Mouse (Mus musculus): ENCODE measurements around the gene Slc28a3.

The Slc28a3 gene

GRCm38 (mm10) chr13:58558216-58558615 lies 52.5 kb downstream of the Slc28a3 start:
- DNase-seq, result no peak

DNA sequence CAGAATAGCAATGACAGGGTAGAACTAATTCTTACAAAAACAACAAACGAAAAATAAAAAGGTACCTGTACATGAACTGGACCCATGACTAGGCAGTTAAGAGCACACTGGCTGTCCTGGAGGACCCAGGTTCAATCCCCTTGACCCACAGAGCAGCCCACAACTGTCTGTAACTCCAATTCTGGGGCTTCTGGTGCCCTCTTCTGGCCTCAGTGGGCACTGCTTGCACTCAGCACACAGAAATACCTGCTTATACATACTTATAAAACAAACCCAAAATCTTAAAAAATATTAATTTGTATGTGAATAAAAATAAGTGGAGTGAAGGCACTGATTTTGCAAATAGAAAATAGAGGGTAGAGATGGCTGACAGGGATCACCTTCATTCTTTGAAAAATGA lies 54.7 kb downstream of the Slc28a3 start:
- DNase-seq, result no peak

GRCm38 (mm10) chr13:58555561-58555960 lies 55.1 kb downstream of the Slc28a3 start:
- no peak for DNase-seq

- no peak for DNase-seq
These were observed 58.8 kb downstream of the Slc28a3 start for GRCm38 (mm10) chr13:58551924-58552323.

DNA sequence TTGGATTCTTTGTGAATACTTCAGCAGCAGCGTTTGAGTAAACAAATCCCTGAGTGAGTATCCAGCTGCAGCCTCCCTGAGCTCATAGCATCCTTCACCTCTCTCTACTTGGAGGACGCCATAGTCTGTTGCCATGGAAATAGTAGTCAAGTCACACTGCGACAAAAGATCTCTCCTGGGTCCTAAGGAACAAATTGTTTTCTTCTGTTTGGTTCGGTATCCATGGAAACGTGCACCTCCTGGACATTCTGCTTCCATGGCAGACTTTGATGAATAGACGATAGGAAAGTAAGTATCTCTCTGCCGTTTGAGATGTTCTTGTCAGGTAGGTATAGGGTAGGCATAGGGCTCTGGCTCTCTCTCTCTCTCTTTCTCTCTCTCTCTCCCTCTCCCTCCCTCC lies 63.1 kb downstream of the Slc28a3 start:
- no peak for DNase-seq

DNA sequence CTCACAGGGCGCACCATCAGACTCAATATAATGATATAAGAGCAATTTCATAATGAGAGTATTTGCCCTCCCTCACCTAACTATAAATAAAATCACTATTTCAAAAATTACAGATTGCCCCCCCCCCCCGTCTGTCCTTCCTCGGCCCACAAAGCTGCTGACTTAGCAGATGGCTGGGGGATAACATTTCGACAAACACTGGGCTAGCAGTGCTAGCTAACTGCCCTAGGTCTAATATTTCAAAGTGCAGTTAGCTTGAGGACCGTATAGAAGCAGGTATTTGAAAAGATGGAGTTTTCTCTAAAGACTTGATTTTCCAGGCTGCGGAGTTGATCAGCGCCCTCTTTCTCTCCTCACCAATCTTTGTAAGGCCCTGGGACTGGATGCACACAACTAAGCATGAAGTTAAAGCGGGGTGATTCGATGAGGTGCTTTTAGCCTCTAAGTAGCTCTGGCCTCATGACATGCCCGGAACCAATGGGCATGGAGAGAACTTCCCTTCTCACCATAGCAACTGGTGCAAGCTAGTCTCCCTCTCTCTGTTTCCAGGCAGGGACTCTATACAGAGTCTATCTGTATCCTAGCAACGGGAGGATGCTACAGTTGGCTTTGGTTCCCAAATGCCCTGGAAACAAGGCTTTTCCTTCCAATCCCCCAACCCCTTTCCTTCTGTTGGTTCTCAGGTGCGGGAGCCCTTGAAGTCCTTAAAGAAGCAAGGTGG lies 66.8 kb downstream of the Slc28a3 start:
- no peak for DNase-seq

- peak; percentile 23 for DNase-seq
These were observed 67.6 kb downstream of the Slc28a3 start for GRCm38 (mm10) chr13:58543066-58543465.

DNA sequence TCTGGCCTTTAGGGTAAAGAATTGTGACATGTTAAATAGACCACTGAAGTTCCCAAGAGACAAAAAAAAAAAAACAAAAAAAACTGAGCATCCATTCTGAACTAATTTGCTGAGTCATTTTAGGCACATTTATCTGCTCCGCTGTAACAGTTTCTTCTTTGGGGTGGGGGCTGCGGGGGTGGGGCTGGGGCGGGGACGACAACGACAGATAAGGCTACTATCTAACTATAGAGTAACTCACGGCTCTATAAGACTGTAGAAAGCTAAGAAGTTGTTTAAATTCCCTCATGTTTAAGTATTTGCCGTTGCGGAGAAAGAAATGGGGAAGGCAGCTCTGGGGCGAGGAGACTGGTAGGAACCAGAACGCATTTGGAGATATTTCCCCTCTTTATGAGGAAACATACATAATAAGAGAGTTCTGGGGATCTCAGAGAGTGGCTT lies 68.1 kb downstream of the Slc28a3 start:
- DNase-seq, result no peak

DNA sequence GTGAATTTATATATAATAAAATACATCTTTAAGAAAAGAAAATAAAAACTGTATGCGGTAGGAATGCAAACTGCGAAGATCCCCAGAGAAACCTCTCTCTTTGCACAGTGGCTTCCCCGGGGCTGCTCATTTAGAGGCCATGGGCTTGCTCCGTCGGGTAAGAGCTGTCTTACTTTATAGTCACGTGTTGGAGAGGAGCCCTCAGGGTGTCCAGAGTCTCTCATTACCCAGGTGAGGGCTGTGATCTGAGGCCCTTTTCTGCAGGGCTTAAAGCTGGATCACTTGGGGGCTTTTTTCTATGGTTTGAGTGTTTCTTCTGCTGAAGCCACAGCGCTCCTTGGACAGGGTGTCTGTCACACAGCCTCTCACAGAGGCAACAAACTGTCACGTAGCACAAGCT lies 68.5 kb downstream of the Slc28a3 start:
- no peak for DNase-seq

DNA sequence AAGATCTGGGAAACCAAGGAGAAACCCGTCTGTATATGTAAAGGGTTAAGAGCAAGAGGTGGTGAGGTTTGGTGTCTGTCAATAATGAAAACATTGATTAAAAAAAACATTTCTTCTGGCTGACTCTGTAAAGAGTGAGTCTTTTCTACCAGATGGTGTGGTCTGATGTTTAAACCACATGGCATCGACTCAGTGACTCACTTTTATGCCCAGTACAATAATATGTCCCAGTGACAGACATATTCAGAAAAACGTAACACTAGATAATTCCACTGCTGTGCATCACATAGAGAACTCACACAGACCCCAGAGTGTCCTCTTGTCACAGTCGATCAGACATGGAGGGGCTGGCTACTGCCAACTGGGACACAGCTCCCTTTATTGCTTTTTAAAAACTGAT lies 69.1 kb downstream of the Slc28a3 start:
- no peak for DNase-seq

GRCm38 (mm10) chr13:58538966-58539365 lies 71.7 kb downstream of the Slc28a3 start:
- DNase-seq, result no peak

DNA sequence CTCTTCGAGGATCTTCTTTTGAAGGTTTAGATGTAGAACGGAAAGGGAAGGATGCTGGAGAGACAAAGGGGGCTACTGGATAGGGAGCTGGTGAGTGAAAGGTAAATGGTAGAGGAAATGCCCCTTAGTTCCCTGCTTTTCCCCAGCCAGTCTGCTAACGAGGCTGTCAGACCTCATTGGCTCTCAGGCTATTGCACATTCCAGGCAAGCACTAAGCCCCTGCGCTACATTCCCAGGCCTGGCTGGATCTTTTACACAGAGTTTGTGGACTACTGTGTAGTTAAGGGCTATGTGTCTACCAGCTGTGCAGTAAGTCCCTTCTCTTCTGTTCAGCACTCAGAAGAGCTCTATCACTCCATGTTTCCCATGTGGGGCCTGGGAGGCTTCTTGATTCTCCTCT lies 72.3 kb downstream of the Slc28a3 start:
- DNase-seq, result no peak

- DNase-seq, result no peak
These were observed 72.8 kb downstream of the Slc28a3 start for GRCm38 (mm10) chr13:58537916-58538233.

GRCm38 (mm10) chr13:58537232-58537915 lies 73.3 kb downstream of the Slc28a3 start:
- no peak for DNase-seq

DNA sequence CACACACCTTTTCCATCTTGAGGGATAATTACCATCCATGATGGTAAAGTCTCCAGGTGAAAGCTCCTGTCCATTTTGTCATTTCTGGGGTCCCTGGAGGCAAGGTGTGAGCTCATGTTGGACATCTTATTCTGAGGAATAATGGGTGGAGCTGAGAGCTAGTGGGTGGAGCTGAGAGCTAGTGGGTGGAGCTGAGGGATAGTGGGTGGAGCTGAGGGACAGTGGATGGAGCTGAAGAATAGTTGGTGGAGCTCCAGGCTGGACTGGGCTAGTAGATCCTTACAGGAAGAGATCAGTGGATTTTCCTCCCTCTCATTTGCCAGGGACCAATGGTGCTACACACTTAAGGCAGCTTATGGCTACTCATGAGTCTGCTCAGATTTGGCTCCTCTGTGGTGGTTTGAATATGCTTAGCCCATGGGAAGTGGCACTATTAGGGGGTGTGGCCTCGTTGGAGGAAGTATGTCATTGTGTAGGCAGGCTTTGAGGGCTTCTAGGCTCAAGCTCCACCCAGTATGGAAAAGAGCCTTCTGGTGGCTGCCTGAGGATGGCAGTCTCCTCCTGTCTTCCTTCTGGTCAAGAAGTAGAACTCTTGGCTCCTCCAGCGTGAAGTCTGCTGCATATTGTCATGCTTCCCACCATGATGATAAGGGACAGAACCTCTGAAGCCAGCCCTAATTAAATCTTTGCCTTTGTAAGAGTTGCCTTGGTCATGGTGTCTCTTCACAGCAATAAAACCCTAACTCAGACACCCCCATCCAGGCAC lies 74.0 kb downstream of the Slc28a3 start:
- no peak for DNase-seq

DNA sequence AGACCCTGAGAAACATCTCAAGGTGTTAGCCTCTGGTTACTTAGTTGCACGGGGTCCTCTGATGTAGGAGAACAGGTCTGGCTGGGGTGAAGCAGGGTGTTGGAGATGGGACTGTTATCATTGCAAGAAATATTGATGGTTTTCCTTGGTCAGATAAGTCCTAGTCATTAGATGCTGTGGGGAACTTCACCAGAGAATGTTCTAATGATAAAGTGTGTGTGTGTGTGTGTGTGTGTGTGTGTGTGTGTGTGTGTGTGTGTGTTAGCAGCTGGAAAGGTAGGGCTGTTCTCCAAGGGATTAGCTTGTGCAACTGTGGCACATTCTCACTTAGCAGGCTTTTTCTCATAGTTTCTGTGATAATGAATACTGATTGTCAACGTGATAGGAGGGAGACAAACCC lies 75.4 kb downstream of the Slc28a3 start:
- DNase-seq, result no peak

- no peak for DNase-seq
These were observed 75.8 kb downstream of the Slc28a3 start for GRCm38 (mm10) chr13:58534861-58535260.

- DNase-seq, result no peak
These were observed 76.3 kb downstream of the Slc28a3 start for GRCm38 (mm10) chr13:58534216-58534841.

- DNase-seq, result no peak
These were observed 86.1 kb downstream of the Slc28a3 start for GRCm38 (mm10) chr13:58524581-58524980.

- no peak for DNase-seq
These were observed 86.9 kb downstream of the Slc28a3 start for GRCm38 (mm10) chr13:58523761-58524117.

- no peak for DNase-seq
These were observed 87.5 kb downstream of the Slc28a3 start for GRCm38 (mm10) chr13:58523011-58523760.

- DNase-seq, result no peak
These were observed 89.2 kb downstream of the Slc28a3 start for GRCm38 (mm10) chr13:58521331-58522030.

All from cerebellum, adult 11-12 months (tissue).